Mouse (Mus musculus) CD4-positive, CD25-positive, alpha-beta regulatory T cell (primary cell): Measurements from ENCODE around the gene Poglut1. TPM values are rescaled to one million over a fixed set of nuclear protein-coding genes. Genes with fewer than 3 reads are reported as not detected.

Source experiments
- polyA plus RNA-seq: library from polyadenylated mRNA; unstranded; fragments of 100-300 nt; shearing (Covaris generic); gene quantifications from one replicate; pipeline ENCODE4 v1.2.1, GENCODE M21; 2017

The Poglut1 gene
- polyA plus RNA-seq, result 52.8 TPM

DNA sequence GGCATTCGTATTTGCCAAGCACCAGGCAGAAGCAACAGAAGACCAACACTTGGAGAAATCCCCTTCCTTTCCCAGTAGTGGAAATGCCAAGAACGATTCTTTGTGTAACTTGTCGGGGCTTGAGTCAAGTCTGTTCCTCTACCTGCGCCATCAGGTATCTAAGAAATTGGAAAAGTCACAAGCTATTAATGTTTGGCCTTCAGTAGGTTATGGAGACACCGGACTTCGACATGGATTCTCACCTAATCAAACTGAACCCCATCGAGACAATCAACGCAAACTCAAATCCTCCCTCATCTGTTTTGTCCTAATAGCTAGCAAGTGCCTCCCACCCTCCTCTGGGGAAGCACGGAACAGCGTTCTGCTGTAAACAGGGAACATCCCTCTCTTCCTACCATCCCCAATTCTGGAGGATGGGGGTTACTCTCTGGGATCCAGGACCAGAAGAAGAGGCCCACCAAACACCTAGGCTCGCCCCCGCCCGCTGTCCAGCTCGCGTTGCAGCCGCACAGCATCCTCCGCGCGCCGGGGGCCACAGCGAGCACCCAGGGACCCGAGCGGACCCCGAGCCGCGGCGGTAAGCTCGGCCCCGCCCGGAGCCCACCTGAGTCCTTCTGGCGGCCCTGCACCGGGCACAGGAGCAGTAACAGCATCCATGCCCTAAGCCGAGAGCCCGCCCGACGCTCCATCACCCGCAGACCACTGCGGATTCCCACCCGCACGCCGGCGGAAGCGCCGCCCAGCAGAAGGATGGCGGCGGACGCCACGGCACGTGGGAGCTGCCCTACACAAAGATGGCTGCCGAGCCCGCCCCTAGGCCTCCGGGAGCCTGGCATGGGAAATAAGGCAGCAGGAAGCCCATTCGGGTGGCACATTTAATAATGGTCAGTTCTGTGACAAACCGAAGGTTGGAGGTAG, at the start of gene Poglut1:
Gene Poglut1, minus strand, starts transcription at position 780 of the 918 bp plus-strand sequence.

DNA sequence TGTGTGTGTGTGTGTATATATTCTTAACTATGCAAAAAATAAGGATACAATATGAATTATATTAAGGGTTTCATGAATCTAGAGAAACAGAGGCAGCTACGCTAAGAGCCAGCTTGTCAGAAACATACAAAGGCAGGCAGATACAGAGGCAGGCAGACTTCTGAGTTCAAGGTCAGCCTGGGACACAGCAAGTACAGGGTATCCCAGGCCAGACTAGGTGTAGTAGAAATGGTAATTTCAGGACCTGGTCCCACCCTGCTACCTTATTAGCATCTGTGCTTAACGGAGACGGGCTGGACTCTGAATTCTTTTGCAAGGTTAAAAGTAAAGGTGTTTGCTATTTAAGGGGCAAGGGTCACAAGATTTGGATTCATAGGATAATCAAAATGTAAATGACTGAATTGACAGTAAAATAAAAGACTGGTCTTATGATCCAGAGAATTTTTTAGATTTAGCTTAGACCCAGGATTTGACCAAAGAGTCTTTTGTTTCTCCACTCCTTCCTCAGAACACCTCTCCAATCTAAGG, 8.2 kb upstream of the Poglut1 start, which contains the start of gene Tmem39a:
Gene Tmem39a, plus strand, starts transcription at position 478 of the 528 bp plus-strand sequence.

DNA sequence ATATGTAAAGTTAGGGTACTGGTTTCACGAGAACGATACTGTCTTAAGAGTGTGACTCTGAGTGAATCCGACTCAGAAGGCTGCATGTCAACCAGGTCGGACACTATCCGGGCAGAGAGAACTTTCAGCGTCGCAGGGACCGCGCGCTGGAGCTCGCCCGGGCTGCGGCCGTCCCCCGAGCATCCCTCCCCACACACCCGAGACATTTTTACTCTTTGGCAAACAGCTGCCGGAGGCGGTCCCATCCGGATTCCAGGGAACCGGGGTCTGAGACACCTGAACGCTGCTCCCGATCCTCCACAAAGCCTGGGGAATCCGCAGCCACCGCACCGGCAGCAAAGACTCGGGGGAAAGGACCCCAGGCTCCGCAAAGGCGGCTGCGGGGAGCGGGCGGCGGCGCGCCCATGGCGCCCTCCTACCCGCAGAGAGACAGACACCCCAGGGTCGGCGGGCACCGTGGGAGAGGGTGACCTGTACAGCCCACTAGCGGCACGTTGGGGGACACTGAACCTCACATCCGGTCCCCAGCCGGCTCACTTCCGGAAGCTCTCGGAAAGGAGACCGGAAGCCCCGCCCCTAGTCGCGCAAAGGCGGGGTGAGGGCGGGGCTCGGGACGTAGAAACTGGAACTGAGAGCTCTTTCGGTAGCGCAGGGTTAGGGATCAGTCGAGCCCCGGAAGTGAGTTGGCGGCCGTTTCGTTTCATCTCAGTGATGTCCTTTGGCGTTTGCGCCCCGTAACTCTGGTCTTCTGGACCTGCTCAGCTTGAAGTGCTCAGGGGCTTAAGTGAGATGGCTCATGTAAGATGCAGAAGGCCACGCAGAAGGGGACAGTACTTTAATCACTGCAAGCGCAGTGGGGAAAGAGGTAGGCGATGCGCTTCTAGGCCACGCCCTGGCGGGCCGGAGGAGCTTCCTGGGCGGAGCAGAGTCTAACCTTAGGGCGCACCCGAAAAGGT, 27.7 kb downstream of the Poglut1 start, which contains the start of gene Timmdc1:
Gene Timmdc1, minus strand, starts transcription at position 535 of the 956 bp plus-strand sequence.

Other genes starting within 250 kb of the Poglut1 start
- 0.14 TPM for gene Maats1, start 208.1 kb downstream of the Poglut1 start, polyA plus RNA-seq
- 193 TPM for gene Cox17, start 203.3 kb downstream of the Poglut1 start, polyA plus RNA-seq
- gene Gm21987, start 203.2 kb downstream of the Poglut1 start, polyA plus RNA-seq, result not detected
- 1.6 TPM for gene Popdc2, start 188.0 kb downstream of the Poglut1 start, polyA plus RNA-seq
- 0.12 TPM for gene Pla1a, start 117.1 kb downstream of the Poglut1 start, polyA plus RNA-seq
- gene Adprh, start 97.6 kb downstream of the Poglut1 start, polyA plus RNA-seq, result 112 TPM
- 3.2 TPM for gene Cd80, start 94.7 kb downstream of the Poglut1 start, polyA plus RNA-seq
- gene Timmdc1, start 27.6 kb downstream of the Poglut1 start, polyA plus RNA-seq, result 7.9 TPM
- 45.6 TPM for gene Tmem39a, start 8.4 kb upstream of the Poglut1 start, polyA plus RNA-seq
- gene Arhgap31, start 163.0 kb upstream of the Poglut1 start, polyA plus RNA-seq, result 47.4 TPM
- 6.3 TPM for gene B4galt4, start 192.0 kb upstream of the Poglut1 start, polyA plus RNA-seq